Mouse (Mus musculus): ENCODE results near the gene Hoxd4. TPM values are rescaled to one million over a fixed set of nuclear protein-coding genes. Genes with fewer than 3 reads are reported as not detected.

Gene Hoxd4
- total and polyA plus RNA-seq, 3 experiments: 0.21 to 1.0 (median 0.45) TPM

- 21% methylated on average over 2 of the region's 2 CpGs for WGBS
- TF ChIP-seq EP300 (IDR thresholded peaks at IDR 0.05; ENCODE audit: insufficient read depth, low read depth, low read length): no peak
- no peak for TF ChIP-seq POLR2A (IDR thresholded peaks at IDR 0.05; ENCODE audit: insufficient read depth, low read depth, low read length)
- no peak for TF ChIP-seq CTCF (IDR thresholded peaks at IDR 0.05)
- Histone ChIP-seq H3K27ac (no peak overlapping the region), H3K4me3 (no peak overlapping the region), H3K4me1 (ENCODE audit: control insufficient read depth, insufficient read depth, low read length) (no peaks in the 10 kb centered on the region), H3K27me3 (ENCODE audit: control insufficient read depth, insufficient read depth, low read length) (peaks cover 16% of the 10 kb centered on the region), H3K36me3 (ENCODE audit: control insufficient read depth, insufficient read depth, low read length) (no peaks in the 10 kb centered on the region), H3K79me2 (replicated peaks; ENCODE audit: control insufficient read depth, insufficient read depth, low read length) (no peaks in the 10 kb centered on the region), H3K9ac (ENCODE audit: low read depth, low read length) (no peak overlapping the region)
- intact Hi-C loops (cut with DNase I): no loop called here
- DNase-seq: no peak
These were observed 8.7 kb downstream of the Hoxd4 start for GRCm38 (mm10) chr2:74720384-74720783.

GRCm38 (mm10) chr2:74720955-74721491 is 9.3 kb downstream of the Hoxd4 start:
- H3K4me3 ChIP-seq: no peak overlapping the region
- H3K4me1 ChIP-seq (ENCODE audit: control insufficient read depth, insufficient read depth, low read length): no peaks in the 10 kb centered on the region
- TF ChIP-seq CTCF (IDR thresholded peaks at IDR 0.05) (no peak), POLR2A (IDR thresholded peaks at IDR 0.05; ENCODE audit: insufficient read depth, low read depth, low read length) (no peak), EP300 (IDR thresholded peaks at IDR 0.05; ENCODE audit: insufficient read depth, low read depth, low read length) (no peak)
- no peaks in the 10 kb centered on the region for H3K36me3 ChIP-seq (ENCODE audit: control insufficient read depth, insufficient read depth, low read length)
- peaks cover 16% of the 10 kb centered on the region for H3K27me3 ChIP-seq (ENCODE audit: control insufficient read depth, insufficient read depth, low read length)
- no peak overlapping the region for H3K27ac ChIP-seq
- no peak overlapping the region for H3K9ac ChIP-seq (ENCODE audit: low read depth, low read length)
- 35% methylated on average over 5 of the region's 5 CpGs for WGBS
- no peaks in the 10 kb centered on the region for H3K79me2 ChIP-seq (replicated peaks; ENCODE audit: control insufficient read depth, insufficient read depth, low read length)
- DNase-seq: no peak
- intact Hi-C loops (cut with DNase I): no loop called here

GRCm38 (mm10) chr2:74721882-74722281 is 10.2 kb downstream of the Hoxd4 start:
- no peak for DNase-seq
- H3K27ac ChIP-seq: no peak overlapping the region
- H3K4me1 ChIP-seq (ENCODE audit: control insufficient read depth, insufficient read depth, low read length): no peaks in the 10 kb centered on the region
- 21% methylated on average over 6 of the region's 6 CpGs for WGBS
- TF ChIP-seq POLR2A (IDR thresholded peaks at IDR 0.05; ENCODE audit: insufficient read depth, low read depth, low read length) (no peak), EP300 (IDR thresholded peaks at IDR 0.05; ENCODE audit: insufficient read depth, low read depth, low read length) (no peak), CTCF (IDR thresholded peaks at IDR 0.05) (no peak)
- no peaks in the 10 kb centered on the region for H3K79me2 ChIP-seq (replicated peaks; ENCODE audit: control insufficient read depth, insufficient read depth, low read length)
- intact Hi-C loops (cut with DNase I): no loop called here
- H3K36me3 ChIP-seq (ENCODE audit: control insufficient read depth, insufficient read depth, low read length): no peaks in the 10 kb centered on the region
- no peak overlapping the region for H3K9ac ChIP-seq (ENCODE audit: low read depth, low read length)
- H3K27me3 ChIP-seq (ENCODE audit: control insufficient read depth, insufficient read depth, low read length): peaks cover 20% of the 10 kb centered on the region
- no peak overlapping the region for H3K4me3 ChIP-seq

DNA sequence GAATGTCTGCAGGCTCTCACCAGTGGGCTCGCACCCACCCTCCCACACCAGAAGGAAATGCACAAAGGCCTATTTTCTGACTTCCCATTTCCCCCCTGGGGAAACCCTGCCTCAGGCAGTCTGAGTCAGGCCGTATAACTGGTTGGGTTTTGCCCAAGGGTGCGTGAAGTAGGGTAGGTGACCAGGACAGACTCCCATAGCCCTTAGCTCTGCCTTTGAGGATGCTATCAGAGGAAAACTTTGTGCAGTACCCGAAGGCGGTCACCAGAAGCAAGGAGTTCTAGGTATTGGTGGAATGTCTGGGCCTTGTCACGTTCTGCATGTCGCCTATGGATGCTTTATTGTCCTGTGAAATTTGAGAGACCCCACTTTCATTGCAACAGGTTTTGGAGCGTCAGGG is 11.2 kb downstream of the Hoxd4 start:
- 20% methylated on average over 8 of the region's 8 CpGs for WGBS
- Histone ChIP-seq H3K27me3 (ENCODE audit: control insufficient read depth, insufficient read depth, low read length) (peaks cover 27% of the 10 kb centered on the region), H3K9ac (ENCODE audit: low read depth, low read length) (no peak overlapping the region), H3K36me3 (ENCODE audit: control insufficient read depth, insufficient read depth, low read length) (no peaks in the 10 kb centered on the region), H3K4me3 (no peak overlapping the region), H3K4me1 (ENCODE audit: control insufficient read depth, insufficient read depth, low read length) (no peaks in the 10 kb centered on the region), H3K79me2 (replicated peaks; ENCODE audit: control insufficient read depth, insufficient read depth, low read length) (no peaks in the 10 kb centered on the region), H3K27ac (no peak overlapping the region)
- intact Hi-C loops (cut with DNase I): no loop called here
- TF ChIP-seq POLR2A (IDR thresholded peaks at IDR 0.05; ENCODE audit: insufficient read depth, low read depth, low read length): no peak
- no peak for TF ChIP-seq EP300 (IDR thresholded peaks at IDR 0.05; ENCODE audit: insufficient read depth, low read depth, low read length)
- TF ChIP-seq CTCF (IDR thresholded peaks at IDR 0.05): no peak
- DNase-seq: peak in 1 of 2 experiments; percentile 14

DNA sequence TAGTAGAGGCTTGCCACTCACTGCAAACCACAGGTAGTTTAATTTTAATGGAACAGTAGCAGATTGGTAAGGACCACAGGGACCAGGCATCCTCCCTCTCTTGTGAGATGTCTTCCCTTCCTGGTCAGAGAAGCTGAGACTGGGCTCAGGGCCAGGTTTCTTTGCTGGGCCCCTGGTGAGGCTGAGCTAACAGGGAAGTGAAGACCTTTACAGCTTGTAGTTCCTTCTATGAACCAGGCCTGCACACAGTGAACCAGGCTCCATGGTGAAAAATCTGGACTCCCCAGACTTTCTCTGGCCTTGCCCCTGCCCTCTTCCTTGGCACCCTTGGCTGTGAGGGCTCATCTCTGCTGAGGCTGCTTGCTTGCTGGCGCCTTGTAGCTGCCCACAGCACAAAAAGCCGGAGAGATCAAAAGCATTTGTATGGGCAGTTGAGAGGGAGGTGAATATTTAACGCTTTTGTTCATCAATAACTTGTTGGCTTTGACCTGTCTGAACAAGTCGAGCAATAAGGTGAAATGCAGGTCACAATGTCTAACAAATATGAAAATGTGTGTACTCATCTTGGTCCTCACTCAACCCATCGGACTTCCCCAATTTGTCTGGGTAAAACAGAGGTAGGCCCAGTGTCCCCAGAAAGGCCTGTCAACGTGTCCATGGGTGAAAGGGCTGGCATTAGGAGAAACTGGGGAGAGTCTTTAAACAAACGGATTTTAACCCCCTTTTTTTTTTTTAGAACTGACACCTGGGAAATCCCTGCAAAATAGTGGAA is 12.7 kb downstream of the Hoxd4 start:
- no peak overlapping the region for H3K27ac ChIP-seq
- no peaks in the 10 kb centered on the region for H3K4me1 ChIP-seq (ENCODE audit: control insufficient read depth, insufficient read depth, low read length)
- no peak overlapping the region for H3K4me3 ChIP-seq
- intact Hi-C loops (cut with DNase I): no loop called here
- TF ChIP-seq EP300 (IDR thresholded peaks at IDR 0.05; ENCODE audit: insufficient read depth, low read depth, low read length): no peak
- TF ChIP-seq POLR2A (IDR thresholded peaks at IDR 0.05; ENCODE audit: insufficient read depth, low read depth, low read length): no peak
- TF ChIP-seq CTCF (IDR thresholded peaks at IDR 0.05): no peak
- DNase-seq: peak in 1 of 2 experiments; percentile 12
- WGBS: 45% methylated on average over 7 of the region's 7 CpGs
- H3K27me3 ChIP-seq (ENCODE audit: control insufficient read depth, insufficient read depth, low read length): peaks cover 28% of the 10 kb centered on the region
- H3K79me2 ChIP-seq (replicated peaks; ENCODE audit: control insufficient read depth, insufficient read depth, low read length): no peaks in the 10 kb centered on the region
- no peaks in the 10 kb centered on the region for H3K36me3 ChIP-seq (ENCODE audit: control insufficient read depth, insufficient read depth, low read length)
- H3K9ac ChIP-seq (ENCODE audit: low read depth, low read length): no peak overlapping the region

GRCm38 (mm10) chr2:74725171-74725570 is 13.4 kb downstream of the Hoxd4 start:
- Histone ChIP-seq H3K9ac (ENCODE audit: low read depth, low read length) (no peak overlapping the region), H3K4me1 (ENCODE audit: control insufficient read depth, insufficient read depth, low read length) (no peaks in the 10 kb centered on the region), H3K27me3 (ENCODE audit: control insufficient read depth, insufficient read depth, low read length) (peaks cover 28% of the 10 kb centered on the region), H3K4me3 (no peak overlapping the region), H3K79me2 (replicated peaks; ENCODE audit: control insufficient read depth, insufficient read depth, low read length) (no peaks in the 10 kb centered on the region), H3K27ac (no peak overlapping the region), H3K36me3 (ENCODE audit: control insufficient read depth, insufficient read depth, low read length) (no peaks in the 10 kb centered on the region)
- WGBS: 24% methylated on average over 17 of the region's 17 CpGs
- DNase-seq: peak in 1 of 2 experiments; percentile 16
- TF ChIP-seq CTCF (IDR thresholded peaks at IDR 0.05) (no peak), EP300 (IDR thresholded peaks at IDR 0.05; ENCODE audit: insufficient read depth, low read depth, low read length) (no peak), POLR2A (IDR thresholded peaks at IDR 0.05; ENCODE audit: insufficient read depth, low read depth, low read length) (no peak)
- intact Hi-C loops (cut with DNase I): no loop called here

Measured in heart, adult 2 months (tissue).